Mouse (Mus musculus): Measurements from ENCODE around the gene Ccnjl.

DNA sequence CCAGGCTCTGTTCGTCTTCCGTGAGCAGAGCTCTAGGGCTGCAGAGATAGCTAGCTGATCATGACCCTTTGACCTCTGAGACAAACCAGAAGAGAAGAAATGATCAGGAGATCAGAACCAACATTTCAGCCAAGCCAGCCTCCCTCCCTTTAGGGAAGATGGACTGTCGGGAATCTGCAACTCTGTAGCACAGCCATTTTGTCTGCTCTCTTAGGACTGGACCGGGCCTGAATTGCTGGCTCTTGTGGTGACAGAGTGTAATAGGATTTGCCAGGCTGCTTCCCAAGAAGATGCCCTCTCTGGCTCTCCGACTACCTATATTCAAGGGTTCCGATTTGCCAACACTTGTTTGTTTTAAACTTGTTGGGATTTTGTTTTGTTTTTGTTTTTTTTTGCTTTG lies 24.1 kb downstream of the Ccnjl start:
- TF ChIP-seq CHD1 (IDR thresholded peaks at IDR 0.05; ENCODE audit: low read depth, low read length) (no peak), CTCF (IDR thresholded peaks at IDR 0.05 in 2 of 3, conservative IDR thresholded peaks at IDR 0.05 in 1 of 3; ENCODE audit: control insufficient read depth in 1 of 3, insufficient read depth in 1 of 3, low read depth in 2 of 3, low read length in 3 of 3, poor library complexity in 1 of 3, severe bottlenecking in 1 of 3) (no peak), UBTF (IDR thresholded peaks at IDR 0.05; ENCODE audit: borderline replicate concordance, insufficient read depth, low read depth, low read length) (no peak), ZNF384 (IDR thresholded peaks at IDR 0.05; ENCODE audit: low read depth, low read length) (no peak), POLR2A (IDR thresholded peaks at IDR 0.05; ENCODE audit: control insufficient read depth in 1 of 2, insufficient read depth in 1 of 2, low read depth in 1 of 2, low read length in 2 of 2, poor library complexity in 1 of 2) (no peak), HCFC1 (IDR thresholded peaks at IDR 0.05; ENCODE audit: low read depth, low read length) (no peak), KAT2A (conservative IDR thresholded peaks at IDR 0.05; ENCODE audit: low read depth, low read length) (no peak), POLR2AphosphoS5 (IDR thresholded peaks at IDR 0.05; ENCODE audit: borderline replicate concordance, low read depth, low read length) (no peak), RAD21 (IDR thresholded peaks at IDR 0.05; ENCODE audit: low read depth, low read length) (no peak), GABPA (IDR thresholded peaks at IDR 0.05; ENCODE audit: low read depth, low read length) (no peak), USF1 (IDR thresholded peaks at IDR 0.05; ENCODE audit: low read depth, low read length) (no peak), EP300 (IDR thresholded peaks at IDR 0.05; ENCODE audit: low read depth in 1 of 2, low read length in 2 of 2) (no peak), RCOR1 (IDR thresholded peaks at IDR 0.05; ENCODE audit: low read depth, low read length) (no peak)
